ENCODE assay signal across 8 mouse cellular contexts in the genomic region with DNA sequence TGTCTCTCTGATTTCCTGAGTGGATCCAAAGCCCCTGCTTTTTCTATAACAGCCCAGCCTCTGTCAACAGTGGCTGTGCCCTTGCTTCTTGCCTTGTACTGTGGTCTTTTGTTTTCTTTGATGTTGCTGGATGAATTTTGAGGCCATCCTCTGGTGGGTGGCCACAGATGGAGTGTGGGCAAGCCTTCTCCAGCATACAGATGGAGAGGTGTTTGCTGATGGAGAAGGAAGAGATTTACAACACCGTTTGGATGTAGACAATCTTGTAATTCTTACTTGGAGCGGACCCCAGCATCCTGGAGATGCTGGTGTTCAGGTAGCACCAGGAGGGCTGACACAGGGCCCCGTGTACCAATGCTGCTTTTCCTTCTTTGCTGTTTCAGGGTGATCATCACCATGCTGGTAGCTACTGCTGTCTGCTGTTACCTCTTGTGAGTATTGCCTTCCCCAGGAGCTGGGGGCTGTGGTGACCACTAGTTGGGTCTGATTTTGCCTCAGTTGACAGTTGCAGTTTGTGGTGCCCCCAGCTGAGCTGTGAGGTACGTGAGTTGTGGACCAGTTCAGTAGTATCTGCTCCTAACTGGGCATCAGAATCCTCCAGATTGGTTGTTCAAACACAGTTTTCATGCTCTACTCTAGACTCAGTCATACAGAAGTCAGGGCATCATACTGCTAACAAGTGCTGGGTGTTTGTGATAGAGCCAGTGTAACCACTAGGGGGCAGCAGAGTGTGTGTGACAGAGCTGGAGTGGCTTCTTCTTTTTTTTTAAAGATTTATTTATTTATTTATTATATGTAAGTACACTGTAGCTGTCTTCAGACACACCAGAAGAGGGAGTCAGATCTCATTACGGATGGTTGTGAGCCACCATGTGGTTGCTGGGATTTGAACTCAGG. TPM values are rescaled to one million over a fixed set of nuclear protein-coding genes. Genes with fewer than 3 reads are reported as not detected.
A peak's percentile ranks its signal among the peaks of the same experiment; 100 is the strongest.
DNase-seq lines count a peak whose midpoint lies in the region; ATAC-seq and TF ChIP-seq lines count a peak whose summit lies in the region.
"Had no signal": no experiment of that assay in that cellular context is flagged by ENCODE, and none has a peak within 500 bp of the region (broad histone marks: within the 10 kb centered on the region; RNA-seq: fewer than 3 reads in every experiment).

No protein-coding gene starts in this region.

- H3K36me3 ChIP-seq in ES-Bruce4 (ENCODE audit: control insufficient read depth, insufficient read depth, low read length, poor library complexity, severe bottlenecking): no peaks in the 10 kb centered on the region

- no peaks in the 10 kb centered on the region for H3K27me3 ChIP-seq in ES-Bruce4 (ENCODE audit: control insufficient read depth, insufficient read depth, low read length, poor library complexity, severe bottlenecking)

- ATAC-seq in granulocyte monocyte progenitor cell, adult 5-6 weeks (replicated peaks; ENCODE audit: poor library complexity, severe bottlenecking): peak; percentile 66

- DNase-seq in adrenal gland, adult (ENCODE audit: inconsistent age in 2 of 2, low spot score in 1 of 2): peak; percentile 77 to 92
- peak; percentile 79 for DNase-seq in embryo, embryonic 11 days
- peak; percentile 80 to 90 for DNase-seq in layer of hippocampus, adult 2 months (ENCODE audit: low spot score in 2 of 2)
- DNase-seq in lung, postnatal 4 days: peak; percentile 40 to 79
- DNase-seq in right cerebral cortex, postnatal 10 days (ENCODE audit: low spot score in 2 of 2): peak; percentile 86 to 88

- H3K4me3 ChIP-seq in ES-Bruce4 (ENCODE audit: low read depth, low read length): no peak overlapping the region
- peak overlapping the region; percentile 79 for H3K4me3 ChIP-seq in layer of hippocampus, adult 2 months

- H3K9ac ChIP-seq in ES-Bruce4 (ENCODE audit: low read depth, poor library complexity, severe bottlenecking): no peak overlapping the region

- no peaks in the 10 kb centered on the region for H3K9me3 ChIP-seq in ES-Bruce4 (replicated peaks; ENCODE audit: control insufficient read depth, insufficient read depth, low read length, poor library complexity, severe bottlenecking)

- TF ChIP-seq CTCF in ES-Bruce4 (IDR thresholded peaks at IDR 0.05; ENCODE audit: low read depth, low read length): peak; percentile 35
- TF ChIP-seq CTCF in layer of hippocampus, adult 2 months (conservative IDR thresholded peaks at IDR 0.05): peak; percentile 85

- TF ChIP-seq POLR2A in ES-Bruce4 (IDR thresholded peaks at IDR 0.05; ENCODE audit: insufficient read depth, low read length): no peak

- TF ChIP-seq EP300 in ES-Bruce4 (IDR thresholded peaks at IDR 0.05; ENCODE audit: insufficient read depth, low read depth, low read length): no peak

- peaks cover 2% of the 10 kb centered on the region for H3K4me1 ChIP-seq in ES-Bruce4 (ENCODE audit: control insufficient read depth, insufficient read depth, low read length)

- no peak overlapping the region for H3K27ac ChIP-seq in ES-Bruce4 (ENCODE audit: insufficient read depth, low read length)
- peak overlapping the region; percentile 96 for H3K27ac ChIP-seq in layer of hippocampus, adult 2 months

RNA-seq across cellular contexts. Expression of a gene that starts 1.7 kb away (rescaled TPM):
- polyA plus RNA-seq in ES-Bruce4 (2011; ENCODE audit: insufficient read depth, insufficient read length, low read depth, missing spikeins): 16.9 and 20.3 TPM in 2 replicates
- not detected in 2 replicates for total RNA-seq in granulocyte monocyte progenitor cell, adult 5-6 weeks (2014; fragmentation: Nextera tagmentation)
- total RNA-seq in granulocyte monocyte progenitor cell, adult 5-6 weeks (2017): not detected in 2 replicates
- total RNA-seq in layer of hippocampus, adult 2 months (2021): 100 to 1,000 TPM; 443 to 456 TPM

RNA-seq across cellular contexts. Expression of a gene that starts 15.5 kb away (rescaled TPM):
- 6.2 and 12.1 TPM in 2 replicates for polyA plus RNA-seq in ES-Bruce4 (2011; ENCODE audit: insufficient read depth, insufficient read length, low read depth, missing spikeins)
- total RNA-seq in granulocyte monocyte progenitor cell, adult 5-6 weeks (2014; fragmentation: Nextera tagmentation): 11.3 and 12.5 TPM in 2 replicates
- 5.4 and 7.3 TPM in 2 replicates for total RNA-seq in granulocyte monocyte progenitor cell, adult 5-6 weeks (2017)
- 10 to 100 TPM; 36.6 to 40.9 TPM for total RNA-seq in layer of hippocampus, adult 2 months (2021)

RNA-seq across cellular contexts. Expression of a gene that starts 33.5 kb away (rescaled TPM):
- 0.90 TPM in 1 of 2 replicates, not detected in the other for polyA plus RNA-seq in ES-Bruce4 (2011; ENCODE audit: insufficient read depth, insufficient read length, low read depth, missing spikeins)
- not detected in 2 replicates for total RNA-seq in granulocyte monocyte progenitor cell, adult 5-6 weeks (2014; fragmentation: Nextera tagmentation)
- not detected in 2 replicates for total RNA-seq in granulocyte monocyte progenitor cell, adult 5-6 weeks (2017)
- 10 to 100 TPM; 11.4 to 16.0 TPM for total RNA-seq in layer of hippocampus, adult 2 months (2021)

RNA-seq across cellular contexts. Expression of a gene that starts 50.3 kb away (rescaled TPM):
- polyA plus RNA-seq in ES-Bruce4 (2011; ENCODE audit: insufficient read depth, insufficient read length, low read depth, missing spikeins): not detected in 2 replicates
- total RNA-seq in granulocyte monocyte progenitor cell, adult 5-6 weeks (2014; fragmentation: Nextera tagmentation): not detected in 2 replicates
- not detected in 2 replicates for total RNA-seq in granulocyte monocyte progenitor cell, adult 5-6 weeks (2017)
- not detected for total RNA-seq in layer of hippocampus, adult 2 months (2021)
- polyA plus RNA-seq: heart, embryonic 16.5 days had no signal

RNA-seq across cellular contexts. Expression of a gene that starts 54.6 kb away (rescaled TPM):
- polyA plus RNA-seq in ES-Bruce4 (2011; ENCODE audit: insufficient read depth, insufficient read length, low read depth, missing spikeins): 12.5 and 13.3 TPM in 2 replicates
- total RNA-seq in granulocyte monocyte progenitor cell, adult 5-6 weeks (2014; fragmentation: Nextera tagmentation): 15.2 and 18.8 TPM in 2 replicates
- total RNA-seq in granulocyte monocyte progenitor cell, adult 5-6 weeks (2017): 10.6 and 12.0 TPM in 2 replicates
- 10 to 100 TPM; 48.6 to 53.1 TPM for total RNA-seq in layer of hippocampus, adult 2 months (2021)

Comparison
In these comparisons a context has a peak if more than half of its experiments do, and no peak if none do; other contexts are left out.
1. RNA of a gene that starts 1.7 kb away (total RNA-seq): 443 to 456 TPM in layer of hippocampus, adult 2 months; not detected in granulocyte monocyte progenitor cell, adult 5-6 weeks; every median in the first group is over 100 times any median in the second.
2. RNA of a gene that starts 33.5 kb away (total RNA-seq): 11.4 to 16.0 TPM in layer of hippocampus, adult 2 months; not detected in granulocyte monocyte progenitor cell, adult 5-6 weeks; every median in the first group is over 10 times any median in the second.
3. Peak in every context shown above with its lines, with median percentiles within 50 percentile points of each other: DNase-seq.